Mouse (Mus musculus) hindbrain, embryonic 13.5 days (tissue): ENCODE data around the gene Sertad2. TPM values are rescaled to one million over a fixed set of nuclear protein-coding genes. Genes with fewer than 3 reads are reported as not detected.
A peak's percentile ranks its signal among the peaks of the same experiment; 100 is the strongest.

ENCODE experiments used
- ATAC-seq: fragments of 200-750 bp; cut with Nextera tagmentation; 2 replicates; pipeline ENCODE4 v1.8.0; 2017; ENCODE audit warnings: moderate TSS enrichment; ENCODE audit not compliant: low FRiP score
- H3K27ac ChIP-seq: fragments of 300-500 bp; sonication (generic); 2 replicates; pipeline ENCODE4 v1.5.1; 2015; ENCODE audit warnings: inconsistent platforms, mild to moderate bottlenecking, moderate library complexity
- H3K27me3 ChIP-seq: fragments of 300-500 bp; sonication (generic); 2 replicates; pipeline ENCODE4 v1.6.1; 2015; ENCODE audit warnings: mild to moderate bottlenecking, inconsistent platforms
- H3K36me3 ChIP-seq: fragments of 300-500 bp; sonication (generic); 2 replicates; pipeline ENCODE4 v1.6.1; 2015; ENCODE audit warnings: mild to moderate bottlenecking, inconsistent platforms
- H3K4me1 ChIP-seq: fragments of 300-500 bp; sonication (generic); replicated peaks from 2 replicates; pipeline ENCODE4 v1.6.1; 2015; ENCODE audit warnings: inconsistent platforms
- H3K4me2 ChIP-seq: fragments of 300-500 bp; sonication (generic); 2 replicates; pipeline ENCODE4 v1.6.1; 2015; ENCODE audit warnings: inconsistent platforms, mild to moderate bottlenecking, moderate library complexity
- H3K4me3 ChIP-seq: fragments of 300-500 bp; sonication (generic); 2 replicates; pipeline ENCODE4 v1.5.1; 2015; ENCODE audit warnings: mild to moderate bottlenecking, inconsistent platforms
- H3K9ac ChIP-seq: fragments of 300-500 bp; sonication (generic); 2 replicates; pipeline ENCODE4 v1.6.1; 2015; ENCODE audit warnings: mild to moderate bottlenecking, inconsistent platforms
- H3K9me3 ChIP-seq: fragments of 300-500 bp; sonication (generic); 2 replicates; pipeline ENCODE4 v1.6.1; 2016; ENCODE audit warnings: inconsistent platforms
- WGBS: fragments of 180-500 bp; shearing (Covaris S2); methylation state at CpG from one replicate; pipeline ENCODE4 v1.1.7; 2015; 5-methylcytosine and 5-hydroxymethylcytosine counted together
- polyA plus RNA-seq: library from polyadenylated mRNA; unstranded; fragments of >200 nt; fragmentation: Nextera tagmentation; extraction: Ambion mirVana; gene quantifications from 2 replicates; pipeline ENCODE4 v1.2.1, GENCODE M21; 2015

Gene Sertad2
- polyA plus RNA-seq, 1 experiment from 2014 or later: 34.9 TPM

DNA sequence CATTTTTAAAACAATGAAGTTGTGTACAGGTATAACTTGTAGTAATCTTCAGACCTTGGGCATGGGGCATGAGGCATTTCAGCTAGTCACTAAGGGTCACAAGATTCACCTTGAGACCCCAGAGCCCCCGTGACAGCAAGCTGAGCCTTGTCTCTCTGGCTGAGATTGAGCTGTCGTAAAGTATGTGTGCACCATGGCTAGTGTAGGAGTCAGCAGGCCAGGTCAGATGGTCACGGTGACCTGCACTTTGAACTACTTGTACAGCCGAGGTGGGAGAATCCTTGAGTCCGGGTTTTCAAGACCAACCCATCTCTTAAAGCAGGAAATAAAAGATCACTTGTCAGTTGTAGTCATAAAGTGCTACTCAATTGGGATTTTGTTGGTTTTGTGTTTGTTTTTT lies 100.1 kb downstream of the Sertad2 start:
- H3K27ac ChIP-seq: no peak overlapping the region
- H3K36me3 ChIP-seq: 0 out of 2 replicates have a peak, but pooled peaks cover 3% of the 10 kb centered on the region
- peaks cover 59% of the 10 kb centered on the region for H3K4me1 ChIP-seq
- H3K27me3 ChIP-seq: no peaks in the 10 kb centered on the region
- no peak overlapping the region for H3K4me3 ChIP-seq
- no peaks in the 10 kb centered on the region for H3K9me3 ChIP-seq
- no peak overlapping the region for H3K9ac ChIP-seq
- no peak for ATAC-seq
- WGBS: 78% methylated on average over 5 of the region's 5 CpGs
- no peak overlapping the region for H3K4me2 ChIP-seq

DNA sequence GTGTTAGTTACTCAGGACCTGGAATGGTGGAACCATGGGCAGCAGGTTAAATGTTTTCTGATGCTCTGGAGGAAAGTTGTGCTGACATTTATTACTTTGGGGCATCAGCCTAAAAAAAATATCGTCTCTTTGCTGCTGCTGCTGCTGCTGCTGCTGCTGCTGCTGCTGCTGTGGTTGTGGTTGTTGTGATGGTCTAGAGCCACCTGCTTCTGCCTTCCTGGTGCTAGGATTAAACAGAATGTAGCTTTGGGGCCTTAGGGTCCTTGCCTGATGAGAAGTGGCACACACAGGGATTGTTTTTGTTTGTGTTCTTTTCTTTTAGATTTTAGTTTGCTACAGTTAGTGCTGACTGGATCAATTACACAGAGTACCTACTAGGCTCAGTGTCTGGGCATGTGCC lies 101.1 kb downstream of the Sertad2 start:
- Histone ChIP-seq H3K4me2 (no peak overlapping the region), H3K9ac (no peak overlapping the region), H3K4me3 (no peak overlapping the region), H3K4me1 (peaks cover 60% of the 10 kb centered on the region), H3K27me3 (no peaks in the 10 kb centered on the region), H3K36me3 (0 out of 2 replicates have a peak, but pooled peaks cover 4% of the 10 kb centered on the region), H3K9me3 (no peaks in the 10 kb centered on the region), H3K27ac (no peak overlapping the region; the same call in 1 of the 2 replicates)
- 89% methylated on average over 1 of the region's 1 CpGs for WGBS
- ATAC-seq: no peak

DNA sequence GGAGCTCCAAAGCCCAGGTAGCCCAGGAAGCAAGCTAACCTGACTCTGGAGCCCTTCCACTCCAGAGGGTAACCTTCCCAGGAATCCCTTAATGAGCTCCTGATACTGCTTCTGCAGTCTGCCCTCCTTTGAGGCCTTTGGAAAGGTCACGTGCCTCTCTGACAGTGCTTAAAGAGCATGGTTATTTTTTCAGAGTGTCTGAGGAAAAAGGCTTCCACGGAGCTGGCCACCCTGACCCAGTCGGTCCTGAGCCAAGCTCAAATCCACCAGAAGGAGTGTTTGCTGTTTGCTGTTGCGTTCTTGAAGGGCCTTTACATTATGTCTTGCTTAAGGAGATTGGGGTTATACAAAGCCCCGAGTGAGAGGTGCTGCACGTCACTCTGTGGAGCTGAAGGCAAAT lies 101.8 kb downstream of the Sertad2 start:
- Histone ChIP-seq H3K9ac (no peak overlapping the region), H3K4me3 (no peak overlapping the region), H3K36me3 (0 out of 2 replicates have a peak, but pooled peaks cover 4% of the 10 kb centered on the region), H3K4me1 (peaks cover 61% of the 10 kb centered on the region), H3K4me2 (no peak overlapping the region), H3K27ac (0 out of 2 replicates have a peak overlapping the region, but pooled peaks have one; percentile 12), H3K27me3 (no peaks in the 10 kb centered on the region), H3K9me3 (no peaks in the 10 kb centered on the region)
- no peak for ATAC-seq
- 62% methylated on average over 6 of the region's 6 CpGs for WGBS

DNA sequence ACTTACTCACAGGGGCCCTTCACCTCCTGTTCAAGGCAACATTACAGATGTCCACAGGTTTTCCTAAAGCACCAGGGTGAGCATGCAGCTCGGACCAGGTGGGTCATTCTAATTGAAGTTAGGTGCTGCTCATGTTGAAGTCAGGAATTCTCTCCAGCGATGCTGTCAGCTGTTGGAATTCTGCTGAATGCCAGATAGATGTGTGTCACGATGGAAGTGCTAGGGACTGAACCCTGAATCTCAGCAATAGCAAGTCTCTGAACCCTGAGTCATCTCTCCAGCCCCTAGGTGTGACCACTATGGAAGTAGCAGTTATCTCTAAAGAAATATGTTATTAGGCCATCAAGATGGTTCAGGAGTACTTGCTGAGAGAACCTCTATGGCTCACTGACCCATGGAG lies 102.5 kb downstream of the Sertad2 start:
- Histone ChIP-seq H3K4me3 (no peak overlapping the region), H3K27me3 (no peaks in the 10 kb centered on the region), H3K4me2 (no peak overlapping the region), H3K27ac (no peak overlapping the region), H3K9ac (no peak overlapping the region), H3K4me1 (peaks cover 60% of the 10 kb centered on the region), H3K36me3 (0 out of 2 replicates have a peak, but pooled peaks cover 4% of the 10 kb centered on the region), H3K9me3 (no peaks in the 10 kb centered on the region)
- no peak for ATAC-seq
- WGBS: 85% methylated on average over 3 of the region's 3 CpGs

DNA sequence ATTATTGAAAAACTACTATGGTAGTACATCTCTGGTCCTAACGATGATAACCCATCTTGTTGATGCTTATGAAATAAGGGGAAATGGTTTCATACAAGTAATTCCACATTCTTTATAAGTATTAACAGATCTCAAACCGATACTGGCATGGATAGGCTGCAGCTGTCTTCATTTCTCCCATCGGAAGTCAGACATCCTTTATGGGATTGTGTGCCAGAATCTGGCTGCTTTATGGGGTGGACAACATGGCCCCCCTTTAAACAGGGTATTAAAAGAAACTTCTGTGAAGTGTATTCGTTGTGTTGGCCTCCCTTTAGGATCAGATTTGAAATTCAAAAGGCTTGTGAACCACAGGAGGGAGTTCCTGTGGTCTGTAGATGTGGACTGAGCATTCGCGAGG lies 103.1 kb downstream of the Sertad2 start:
- H3K4me1 ChIP-seq: peaks cover 60% of the 10 kb centered on the region
- H3K4me3 ChIP-seq: no peak overlapping the region

DNA sequence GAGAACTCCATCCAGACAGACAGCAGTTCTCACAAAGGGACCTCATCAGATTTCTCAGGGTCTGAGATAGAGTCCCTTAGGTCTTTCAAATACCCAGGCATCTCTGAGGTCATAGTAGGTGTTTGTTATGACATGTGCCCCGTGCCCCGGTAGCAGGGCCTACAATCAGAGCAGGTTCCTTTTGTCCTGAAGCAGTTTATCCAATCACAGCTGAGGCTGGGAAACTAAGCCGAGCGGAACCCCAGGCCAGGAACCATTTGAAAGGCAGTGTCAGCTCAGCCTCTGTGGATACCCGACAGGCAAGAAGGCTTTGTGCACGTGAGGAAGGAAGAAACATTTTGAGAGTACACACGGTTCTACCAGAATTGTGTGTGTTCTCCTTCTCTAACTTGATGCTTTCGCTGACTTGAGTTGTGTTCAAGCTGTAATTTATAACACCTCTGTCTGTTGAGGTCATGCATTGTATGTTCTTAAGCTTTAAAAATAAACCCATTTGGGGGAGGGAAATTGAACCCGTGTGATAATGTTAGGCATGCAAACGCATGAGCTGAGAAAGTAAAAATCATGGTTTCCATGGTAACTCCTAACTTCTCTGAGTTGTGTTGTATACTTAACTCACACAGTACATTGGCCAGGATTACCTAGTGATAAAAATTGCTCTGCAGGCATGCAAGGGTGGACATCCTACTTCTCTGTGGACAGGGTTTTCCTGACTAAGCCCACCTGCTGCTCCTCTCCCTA lies 104.1 kb downstream of the Sertad2 start:
- Histone ChIP-seq H3K9ac (no peak overlapping the region), H3K4me1 (peaks cover 62% of the 10 kb centered on the region), H3K36me3 (0 out of 2 replicates have a peak, but pooled peaks cover 4% of the 10 kb centered on the region), H3K27me3 (no peaks in the 10 kb centered on the region), H3K27ac (peak overlapping the region; percentile 37; the same call in 1 of the 2 replicates), H3K4me3 (no peak overlapping the region), H3K4me2 (no peak overlapping the region), H3K9me3 (no peaks in the 10 kb centered on the region)
- 23% methylated on average over 10 of the region's 10 CpGs for WGBS
- ATAC-seq: no peak

More for the DNA sequence above, 103.1 kb downstream of the Sertad2 start:
- Histone ChIP-seq H3K36me3 (0 out of 2 replicates have a peak, but pooled peaks cover 4% of the 10 kb centered on the region), H3K9me3 (no peaks in the 10 kb centered on the region), H3K4me2 (no peak overlapping the region), H3K27me3 (no peaks in the 10 kb centered on the region), H3K9ac (no peak overlapping the region), H3K27ac (no peak overlapping the region)
- WGBS: 47% methylated on average over 6 of the region's 6 CpGs
- ATAC-seq: no peak

DNA sequence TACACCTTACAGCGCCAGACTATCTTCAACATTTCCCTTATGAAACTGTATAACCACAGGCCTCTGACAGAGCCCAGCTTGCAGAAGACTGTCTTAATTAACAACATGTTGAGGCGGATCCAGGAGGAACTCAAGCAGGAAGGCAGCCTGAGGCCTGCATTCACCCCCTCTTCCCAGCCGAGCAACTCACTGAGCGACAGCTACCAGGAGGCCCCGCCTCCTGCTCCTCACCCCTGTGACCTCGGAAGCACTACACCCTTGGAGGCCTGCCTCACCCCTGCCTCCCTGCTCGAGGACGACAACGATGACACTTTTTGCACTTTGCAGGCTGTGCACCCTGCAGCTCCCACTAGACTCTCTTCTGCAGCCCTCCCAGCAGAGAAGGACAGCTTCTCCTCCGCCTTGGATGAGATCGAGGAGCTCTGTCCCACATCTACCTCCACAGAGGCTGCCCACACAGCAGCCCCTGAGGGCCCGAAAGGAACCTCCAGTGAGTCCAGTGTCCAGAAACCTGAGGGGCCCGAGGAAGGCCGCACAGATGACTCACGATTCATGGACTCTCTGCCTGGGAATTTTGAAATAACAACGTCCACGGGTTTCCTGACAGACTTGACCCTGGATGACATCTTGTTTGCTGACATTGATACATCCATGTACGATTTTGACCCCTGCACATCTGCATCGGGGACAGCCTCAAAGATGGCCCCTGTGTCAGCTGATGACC lies 105.0 kb downstream of the Sertad2 start:
- Histone ChIP-seq H3K4me3 (no peak overlapping the region), H3K4me1 (peaks cover 68% of the 10 kb centered on the region), H3K36me3 (0 out of 2 replicates have a peak, but pooled peaks cover 4% of the 10 kb centered on the region), H3K4me2 (no peak overlapping the region), H3K9ac (peak overlapping the region; percentile 53), H3K9me3 (no peaks in the 10 kb centered on the region), H3K27me3 (no peaks in the 10 kb centered on the region), H3K27ac (peak overlapping the region; percentile 37)
- 41% methylated on average over 19 of the region's 19 CpGs for WGBS
- 0 out of 2 replicates have a peak, but pooled peaks have one; percentile 18 for ATAC-seq

DNA sequence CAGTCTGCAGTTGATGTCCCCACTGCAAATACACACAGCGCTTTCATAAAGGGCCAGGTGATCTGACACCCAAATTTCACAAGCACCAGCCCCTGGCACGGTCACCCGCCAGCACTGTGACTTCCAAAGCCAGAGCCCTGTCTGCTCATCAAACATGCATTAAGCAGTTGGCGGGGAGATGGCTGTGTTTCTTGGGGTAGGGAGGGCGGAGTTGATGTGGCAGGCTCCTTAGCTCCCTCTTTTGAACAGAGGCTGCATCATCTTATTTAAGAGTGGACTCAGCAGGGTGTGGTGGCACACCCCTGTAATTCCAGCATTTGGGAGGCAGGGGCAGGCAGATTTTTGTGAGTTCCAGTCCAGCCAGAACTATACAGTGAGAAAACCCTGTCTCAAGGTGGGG lies 106.4 kb downstream of the Sertad2 start:
- Histone ChIP-seq H3K4me2 (no peak overlapping the region), H3K4me3 (no peak overlapping the region), H3K27me3 (no peaks in the 10 kb centered on the region), H3K9me3 (no peaks in the 10 kb centered on the region), H3K9ac (no peak overlapping the region), H3K27ac (peak overlapping the region; percentile 45), H3K4me1 (peaks cover 67% of the 10 kb centered on the region), H3K36me3 (0 out of 2 replicates have a peak, but pooled peaks cover 4% of the 10 kb centered on the region)
- WGBS: 31% methylated on average over 5 of the region's 5 CpGs
- ATAC-seq: peak; percentile 48; the same call in 1 of the 2 replicates

DNA sequence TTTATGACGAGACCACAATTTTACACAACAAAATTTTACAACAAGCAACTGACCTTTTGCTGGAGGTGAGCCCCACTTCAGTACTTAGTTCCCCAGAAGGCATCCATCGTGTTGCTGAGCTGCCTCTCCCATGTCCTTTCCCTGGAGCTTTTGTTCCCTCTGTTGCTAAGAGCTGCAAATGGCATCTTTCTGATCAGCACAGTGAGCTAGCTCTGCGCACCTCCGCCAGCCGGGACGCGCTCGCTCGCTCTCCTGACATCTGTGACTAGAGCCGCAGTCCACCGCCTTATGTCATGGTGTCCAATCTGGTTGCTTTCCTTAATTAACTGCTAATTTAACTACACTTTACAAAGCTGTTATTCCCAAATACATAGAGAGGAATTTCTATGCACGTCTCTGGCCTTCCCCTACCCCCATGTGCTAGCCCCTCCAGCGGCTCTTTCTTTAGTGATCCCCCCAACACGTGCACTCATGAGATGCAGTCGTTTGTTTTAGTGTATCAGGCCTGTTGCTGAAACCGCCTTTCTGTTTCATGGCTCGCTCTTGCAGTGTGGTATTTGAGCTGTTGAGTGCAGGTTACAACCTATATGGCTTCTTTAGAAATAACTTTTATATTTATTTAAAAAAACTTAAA lies 107.1 kb downstream of the Sertad2 start:
- H3K27ac ChIP-seq: peak overlapping the region; percentile 45
- no peaks in the 10 kb centered on the region for H3K9me3 ChIP-seq
- WGBS: 23% methylated on average over 17 of the region's 17 CpGs
- H3K4me2 ChIP-seq: peak overlapping the region; percentile 17; the same call in 1 of the 2 replicates
- peak; percentile 76 for ATAC-seq
- peaks cover 68% of the 10 kb centered on the region for H3K4me1 ChIP-seq
- H3K36me3 ChIP-seq: 0 out of 2 replicates have a peak, but pooled peaks cover 4% of the 10 kb centered on the region
- H3K9ac ChIP-seq: no peak overlapping the region; the same call in 1 of the 2 replicates
- H3K27me3 ChIP-seq: no peaks in the 10 kb centered on the region
- H3K4me3 ChIP-seq: no peak overlapping the region

DNA sequence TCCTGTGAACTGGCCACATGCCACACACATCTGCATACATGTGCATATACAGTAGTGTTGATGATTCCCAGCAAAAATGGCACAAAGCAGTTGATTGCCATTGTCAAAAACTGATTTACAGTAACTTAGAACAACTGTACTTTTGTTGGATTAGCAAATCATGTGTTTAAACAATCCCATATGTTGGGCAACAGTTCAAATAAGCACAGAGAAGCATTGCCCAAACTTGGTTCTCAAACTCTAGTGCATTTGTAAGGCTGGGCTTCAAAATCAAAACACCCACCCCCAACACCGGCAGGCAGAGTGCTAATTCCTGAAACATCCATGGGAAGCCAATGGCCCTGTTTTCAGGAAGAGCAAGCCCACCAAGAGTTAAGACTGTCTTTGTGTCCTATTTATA lies 108.1 kb downstream of the Sertad2 start:
- 0 out of 2 replicates have a peak, but pooled peaks cover 4% of the 10 kb centered on the region for H3K36me3 ChIP-seq
- H3K27me3 ChIP-seq: no peaks in the 10 kb centered on the region
- no peaks in the 10 kb centered on the region for H3K9me3 ChIP-seq
- no peak overlapping the region for H3K4me2 ChIP-seq
- no peak overlapping the region for H3K4me3 ChIP-seq
- ATAC-seq: no peak
- peaks cover 77% of the 10 kb centered on the region for H3K4me1 ChIP-seq
- H3K27ac ChIP-seq: no peak overlapping the region
- WGBS: 64% methylated on average over 1 of the region's 1 CpGs
- no peak overlapping the region for H3K9ac ChIP-seq

DNA sequence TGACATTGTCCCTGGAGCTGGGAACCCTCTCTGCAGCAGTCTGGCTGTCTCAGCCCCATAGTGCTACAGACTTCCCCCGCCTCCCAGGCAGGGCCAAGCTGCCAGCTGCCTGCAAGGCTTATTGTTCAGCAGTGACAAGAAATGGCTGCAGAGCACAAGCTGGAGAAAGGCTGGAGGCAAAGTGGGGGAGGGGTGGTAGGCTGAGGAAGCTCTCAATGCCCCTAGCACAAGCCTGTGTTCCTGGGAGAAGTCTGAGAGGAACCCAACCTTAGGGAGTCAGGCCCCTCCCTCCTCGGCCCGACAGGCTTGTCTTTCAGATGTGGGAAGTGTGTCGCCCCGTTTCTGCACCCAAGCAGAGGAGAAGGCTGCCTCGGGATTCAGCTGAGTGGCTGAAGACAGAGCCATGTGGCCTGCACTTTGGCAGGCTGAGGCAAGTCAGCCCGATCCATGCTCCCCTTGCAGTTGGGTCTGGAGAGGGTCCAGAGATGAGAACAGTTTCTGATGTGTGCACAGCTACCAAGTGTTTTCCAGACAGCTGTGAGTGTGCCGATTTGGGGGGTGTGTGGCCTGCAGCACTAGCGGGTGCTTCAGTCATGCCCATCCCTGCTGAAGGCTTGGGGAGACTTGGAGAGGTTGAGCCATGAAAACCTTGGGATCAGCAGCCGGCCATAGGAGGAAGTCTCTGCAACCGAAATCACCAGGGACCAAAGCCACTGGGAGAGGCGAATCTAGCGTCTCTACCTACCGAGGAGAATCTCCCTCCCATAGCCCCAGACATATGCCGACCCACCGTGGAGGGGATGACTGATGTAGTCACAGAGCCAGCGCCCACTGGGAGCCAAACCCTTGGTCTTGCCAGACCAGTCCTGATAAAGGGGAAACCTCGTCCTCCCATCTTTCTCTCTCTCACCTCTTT lies 113.0 kb downstream of the Sertad2 start:
- WGBS: 8% methylated on average over 18 of the region's 18 CpGs
- no peaks in the 10 kb centered on the region for H3K9me3 ChIP-seq

More for the DNA sequence above, 113.0 kb downstream of the Sertad2 start:
- Histone ChIP-seq H3K4me1 (peaks cover 55% of the 10 kb centered on the region), H3K27ac (peak overlapping the region; percentile 88), H3K36me3 (no peaks in the 10 kb centered on the region), H3K9ac (peak overlapping the region; percentile 52), H3K4me2 (peak overlapping the region; percentile 38), H3K4me3 (peak overlapping the region; percentile 10; the same call in 1 of the 2 replicates), H3K27me3 (no peaks in the 10 kb centered on the region)
- ATAC-seq: peak; percentile 89
